Mouse (Mus musculus) ES-E14 (cell line): Measurements from ENCODE around the gene Efcab10. TPM values are rescaled to one million over a fixed set of nuclear protein-coding genes. Genes with fewer than 3 reads are reported as not detected.

Experiments used
- DNase-seq: peaks from one replicate; pipeline ENCODE4 v3.0.0-alpha.2; 2013; ENCODE audit warnings: low read depth, low spot score
- H3K27ac ChIP-seq: 2 replicates; pipeline ENCODE4 v1.5.1; 2012; ENCODE audit warnings: low read depth, mild to moderate bottlenecking, low read length, moderate library complexity, mixed read lengths; ENCODE audit not compliant: poor library complexity, insufficient read depth, severe bottlenecking
- H3K36me3 ChIP-seq: 2 replicates; pipeline ENCODE4 v1.6.1; 2012; ENCODE audit warnings: mild to moderate bottlenecking, low read length, moderate library complexity, mixed read lengths; ENCODE audit not compliant: control insufficient read depth, poor library complexity, insufficient read depth, severe bottlenecking
- H3K4me1 ChIP-seq, 2 experiments: fragments of 150-350 bp in 1 of 2; sonication (generic) in 1 of 2; 2 replicates each; pipeline ENCODE4 v1.6.1; 2012; ENCODE audit warnings: low read length in 2 of 2, mild to moderate bottlenecking in 1 of 2, mixed read lengths in 1 of 2; ENCODE audit not compliant: control insufficient read depth in 2 of 2, insufficient read depth in 2 of 2, poor library complexity in 1 of 2
- H3K4me3 ChIP-seq, 2 experiments: fragments of 150-350 bp in 1 of 2; sonication (generic) in 1 of 2; 2 replicates each; pipeline ENCODE4 v1.5.1; 2012; ENCODE audit warnings: low read length in 2 of 2, low read depth in 1 of 2, mild to moderate bottlenecking in 1 of 2, mixed read lengths in 1 of 2; ENCODE audit not compliant: insufficient read depth in 1 of 2, poor library complexity in 1 of 2, severe bottlenecking in 1 of 2
- H3K9ac ChIP-seq: 2 replicates; pipeline ENCODE4 v1.6.1; 2012; ENCODE audit warnings: low read depth, mild to moderate bottlenecking, low read length, mixed read lengths; ENCODE audit not compliant: poor library complexity, insufficient read depth, severe bottlenecking
- H3K9me3 ChIP-seq: fragments of 150-350 bp; sonication (generic); 2 replicates; pipeline ENCODE4 v1.6.1; 2012; ENCODE audit warnings: low read depth, mild to moderate bottlenecking, low read length; ENCODE audit not compliant: control insufficient read depth, insufficient read depth
- CHD2 ChIP-seq: IDR thresholded peaks from 2 replicates; pipeline ENCODE4 v1.6.1; 2014; ENCODE audit warnings: mild to moderate bottlenecking, low read depth, low read length, inconsistent platforms
- HCFC1 ChIP-seq: IDR thresholded peaks from 2 replicates; pipeline ENCODE4 v1.6.1; 2012; ENCODE audit warnings: low read length, inconsistent platforms, borderline replicate concordance; ENCODE audit not compliant: insufficient read depth
- MAFK ChIP-seq: IDR thresholded peaks from 2 replicates; pipeline ENCODE4 v1.6.1; 2014; ENCODE audit warnings: mild to moderate bottlenecking, low read depth, low read length, inconsistent platforms; ENCODE audit not compliant: insufficient read depth
- ZC3H11A ChIP-seq: IDR thresholded peaks from 2 replicates; pipeline ENCODE4 v1.6.1; 2012; ENCODE audit warnings: low read depth, mild to moderate bottlenecking, inconsistent platforms, low read length, borderline replicate concordance
- ZNF384 ChIP-seq: IDR thresholded peaks from 2 replicates; pipeline ENCODE4 v1.6.1; 2012; ENCODE audit warnings: low read depth, low read length, inconsistent platforms
- in situ Hi-C, 2 experiments: fragments of 600-800 bp; cut with MboI; formaldehyde crosslinking; loops; one replicate each; pipeline ENCODE4 v1.15.1; 2025; ENCODE audit warnings: low sequenced_read_pairs in 2 of 2, inconsistent platforms in 1 of 2; ENCODE audit not compliant: unreplicated experiment in 2 of 2
- total RNA-seq: library from RNA; depleted of rRNA; stranded (reverse); fragments of 300-350 nt; gene quantifications from 2 replicates; pipeline ENCODE4 v1.2.3, GENCODE M21; 2012; rRNA removed

Gene Efcab10
- total RNA-seq, 1 experiment, result not detected

DNA sequence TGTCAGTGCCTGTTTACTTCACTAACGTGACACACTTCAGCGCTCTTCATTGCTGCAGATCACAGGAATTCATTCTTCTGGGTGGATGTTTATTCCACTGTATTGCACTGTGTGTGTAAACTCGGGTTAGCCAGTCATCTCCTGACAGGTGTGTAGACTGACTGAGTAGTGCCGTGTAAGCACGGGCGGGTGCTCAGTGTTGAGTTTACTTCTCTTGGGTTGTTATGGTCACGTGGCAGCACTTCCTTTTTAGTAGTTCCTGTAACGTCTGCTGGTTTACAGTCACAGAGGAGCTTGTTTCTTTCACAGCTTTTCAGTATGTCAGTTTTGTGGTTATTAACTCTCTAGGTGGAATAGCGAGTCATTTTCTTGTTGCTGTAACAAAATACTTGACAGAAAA lies 39.2 kb downstream of the Efcab10 start:
- peaks cover 2 to 3% of the 10 kb centered on the region in 2 experiments; a peak in 2 of 4 replicates for H3K4me1 ChIP-seq
- H3K4me3 ChIP-seq, result no peak overlapping the region
- no peak overlapping the region for H3K9ac ChIP-seq
- TF ChIP-seq HCFC1 (no peak), MAFK (no peak), ZC3H11A (no peak), CHD2 (no peak), ZNF384 (no peak)
- DNase-seq, result no peak
- H3K36me3 ChIP-seq, result peaks cover 2% of the 10 kb centered on the region
- in situ Hi-C loops, result no loop called here
- no peak overlapping the region for H3K27ac ChIP-seq
- H3K9me3 ChIP-seq, result no peaks in the 10 kb centered on the region

DNA sequence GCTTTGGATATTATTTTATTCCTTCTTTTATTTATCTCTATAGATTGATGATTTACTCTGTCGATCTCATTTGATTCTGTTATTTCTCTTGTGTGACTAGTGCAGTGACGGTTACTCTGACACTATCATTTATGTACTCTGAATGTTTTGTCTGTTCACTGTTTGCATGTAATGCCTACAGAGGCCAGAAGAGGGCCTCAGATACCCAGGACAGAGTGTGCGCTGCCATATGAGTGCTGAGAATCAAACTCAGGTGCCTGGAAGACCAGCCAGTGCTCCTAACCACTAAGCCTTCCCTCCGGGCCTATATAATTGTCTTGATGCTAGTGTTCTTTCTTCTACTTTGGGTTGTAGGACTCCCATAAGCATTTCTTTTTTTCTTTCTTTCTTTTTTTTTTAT lies 40.1 kb downstream of the Efcab10 start:
- H3K9ac ChIP-seq, result no peak overlapping the region

More for the DNA sequence above, 40.1 kb downstream of the Efcab10 start:
- in situ Hi-C loops, result no loop called here
- TF ChIP-seq ZC3H11A (no peak), MAFK (no peak), CHD2 (no peak), HCFC1 (no peak), ZNF384 (no peak)
- Histone ChIP-seq H3K36me3 (peaks cover 4% of the 10 kb centered on the region), H3K4me1 (peaks cover 0 to 2% of the 10 kb centered on the region in 2 experiments; a peak in 2 of 4 replicates), H3K27ac (no peak overlapping the region), H3K9me3 (no peaks in the 10 kb centered on the region), H3K4me3 (no peak overlapping the region)
- DNase-seq, result peak; percentile 65

Other genes starting within 250 kb of the Efcab10 start
- 3.9 and 4.9 TPM in 2 replicates for gene Atxn7l1, start 247.2 kb upstream of the Efcab10 start, total RNA-seq
- gene Twistnb, start 34.8 kb downstream of the Efcab10 start, total RNA-seq, result 23.0 and 27.6 TPM in 2 replicates